Mouse (Mus musculus): Measurements from ENCODE around the gene Micu1.

Micu1 gene

DNA sequence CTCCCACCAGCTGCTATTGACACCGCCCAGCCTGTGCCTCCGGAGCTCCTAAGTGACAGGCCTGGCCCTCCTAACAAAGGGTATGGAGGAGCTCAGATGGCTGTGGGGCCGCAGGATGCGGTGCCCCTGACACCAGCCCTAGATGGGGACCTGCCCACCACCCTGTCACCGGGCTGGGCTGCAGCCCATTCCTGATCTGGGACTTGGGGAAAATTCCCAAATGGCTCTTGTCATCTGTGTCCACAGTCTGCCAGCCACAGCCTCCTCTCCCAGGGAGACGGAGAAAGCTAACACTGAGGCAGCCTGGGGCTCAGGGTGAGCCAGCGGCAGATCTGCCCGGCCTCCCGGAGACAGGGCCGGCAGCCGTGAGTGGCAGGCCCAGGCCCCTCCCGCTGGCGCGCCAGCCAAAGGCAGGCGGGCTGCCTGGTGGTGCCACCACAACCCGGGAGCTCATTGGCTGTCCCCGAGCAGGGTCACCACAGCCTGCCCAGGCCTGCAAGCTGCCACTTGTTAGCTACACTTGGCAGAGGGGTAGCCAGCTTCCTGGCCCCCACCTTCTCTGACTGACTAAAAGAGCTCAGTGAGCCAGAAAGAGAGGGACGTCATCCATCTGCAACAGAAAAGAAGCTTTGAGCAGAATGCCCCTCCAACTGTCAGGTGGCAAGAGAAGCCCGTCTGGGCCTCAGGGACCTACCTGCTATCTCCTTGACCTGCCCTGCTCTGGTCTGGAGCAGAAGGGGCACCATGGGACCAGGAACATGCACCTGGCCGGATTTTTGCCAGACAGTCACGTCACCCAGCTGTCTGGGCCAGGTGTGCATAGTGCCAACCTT is 197.3 kb downstream of the Micu1 start:
- in situ Hi-C loops (cut with MboI, MseI) = loop anchor here (5.0 to 10.0 kb wide), 3 partner anchors 53 to 315 kb away; partner anchors contain the start of genes Anapc16, Ascc1, Chst3 and Ddit4

DNA sequence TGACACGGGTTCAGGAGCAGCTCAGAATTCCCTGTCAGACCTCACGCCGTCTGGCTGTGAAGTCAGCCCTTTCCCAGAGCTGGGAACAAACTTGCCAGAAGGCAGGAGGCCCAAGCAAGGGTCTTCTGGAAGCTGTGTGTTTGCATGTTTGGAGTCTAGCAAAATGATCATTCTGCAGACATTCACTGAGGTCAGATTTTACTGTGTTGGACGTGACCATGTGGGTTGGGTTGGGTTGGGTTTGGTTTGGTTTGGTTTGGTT is 197.8 kb downstream of the Micu1 start:
- in situ Hi-C loops (cut with MboI, MseI) = no loop called here

DNA sequence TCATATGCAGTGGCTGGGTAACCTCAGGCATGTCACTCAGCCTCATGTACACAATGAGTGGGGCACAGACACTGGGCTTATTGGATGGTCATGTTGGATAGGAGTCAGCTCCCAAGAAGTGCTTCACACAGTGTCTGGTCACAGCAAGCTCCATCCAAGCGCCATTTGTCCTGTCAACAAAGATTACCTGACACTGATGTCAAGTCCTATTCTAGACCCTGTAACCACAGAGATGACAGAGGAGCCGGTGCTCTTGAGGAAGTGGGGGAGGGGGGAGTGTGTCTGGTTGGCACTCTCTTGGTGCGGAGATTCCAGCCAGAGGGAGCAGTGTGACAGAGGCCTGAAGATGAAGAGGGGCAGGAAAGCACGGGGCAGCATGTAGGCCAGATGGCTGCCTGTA is 198.7 kb downstream of the Micu1 start:
- in situ Hi-C loops (cut with MboI, MseI) = no loop called here

DNA sequence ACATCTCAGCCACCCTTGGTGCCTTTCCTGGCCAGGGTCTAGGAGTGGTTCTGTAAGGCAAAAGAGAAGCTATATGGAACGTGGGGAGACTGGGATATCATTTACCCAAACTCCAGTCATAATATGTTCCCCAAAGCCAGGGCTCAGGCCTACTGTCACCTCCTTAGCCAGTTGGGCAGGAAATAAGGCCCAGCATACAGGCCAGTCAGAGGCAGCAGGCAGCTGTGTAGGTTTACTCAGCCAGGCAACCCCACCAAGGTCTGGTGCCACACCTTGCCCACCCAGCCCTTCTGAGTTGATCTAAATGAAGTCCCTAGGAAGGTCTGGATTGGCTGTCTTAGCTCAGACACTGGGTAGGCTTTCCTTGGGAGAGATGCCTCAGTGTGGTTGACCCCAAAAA is 199.2 kb downstream of the Micu1 start:
- in situ Hi-C loops (cut with MboI, MseI) = no loop called here

DNA sequence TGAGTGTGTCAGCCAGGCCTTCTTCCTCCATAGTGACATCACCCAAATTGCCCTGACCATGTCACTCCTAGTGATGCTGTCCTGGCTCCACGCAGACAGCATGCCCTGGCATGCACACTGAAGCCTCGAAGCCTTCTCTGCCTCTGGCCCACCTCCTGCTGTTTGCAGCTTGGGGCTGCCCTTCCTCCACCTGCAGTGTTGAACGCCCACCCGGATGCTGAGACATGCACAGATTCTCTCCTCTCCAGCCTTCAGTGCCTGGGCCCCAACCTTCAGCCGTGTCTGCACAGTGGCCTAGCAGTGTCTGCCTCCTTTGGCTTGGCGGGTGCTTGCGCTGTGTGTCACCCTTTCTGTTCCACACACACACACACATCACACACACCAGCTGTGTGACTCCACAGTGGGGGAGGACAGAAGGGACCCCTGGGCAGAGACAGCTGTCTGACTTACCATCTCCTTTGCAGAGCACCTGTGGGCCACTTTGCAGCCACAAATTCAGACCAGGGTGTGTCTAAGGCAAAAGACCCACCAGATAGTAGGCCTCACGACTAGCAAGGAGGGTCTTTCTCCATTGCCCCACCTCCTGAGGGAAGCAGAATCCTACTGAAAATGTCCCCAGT is 199.8 kb downstream of the Micu1 start:
- in situ Hi-C loops (cut with MboI, MseI) = no loop called here

DNA sequence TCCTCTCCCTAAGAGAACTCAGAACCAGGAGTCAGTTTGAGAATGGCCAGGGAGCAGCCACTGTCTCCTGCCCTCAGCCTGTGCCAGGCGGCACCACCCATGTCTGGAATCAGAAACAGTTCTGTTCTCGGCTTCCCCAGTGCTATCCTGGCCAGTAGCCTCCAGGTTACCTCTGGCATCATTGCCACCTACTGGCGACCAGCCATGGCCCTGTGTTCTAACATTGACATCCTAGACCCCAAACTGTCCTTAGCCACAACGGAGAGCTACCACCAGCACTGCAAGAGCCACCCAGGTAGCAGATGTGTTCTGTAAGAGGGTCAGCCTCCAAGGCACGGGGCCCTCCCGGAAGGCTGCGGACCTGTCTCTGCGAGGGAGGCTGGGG is 200.3 kb downstream of the Micu1 start:
- in situ Hi-C loops (cut with MboI, MseI) = no loop called here

DNA sequence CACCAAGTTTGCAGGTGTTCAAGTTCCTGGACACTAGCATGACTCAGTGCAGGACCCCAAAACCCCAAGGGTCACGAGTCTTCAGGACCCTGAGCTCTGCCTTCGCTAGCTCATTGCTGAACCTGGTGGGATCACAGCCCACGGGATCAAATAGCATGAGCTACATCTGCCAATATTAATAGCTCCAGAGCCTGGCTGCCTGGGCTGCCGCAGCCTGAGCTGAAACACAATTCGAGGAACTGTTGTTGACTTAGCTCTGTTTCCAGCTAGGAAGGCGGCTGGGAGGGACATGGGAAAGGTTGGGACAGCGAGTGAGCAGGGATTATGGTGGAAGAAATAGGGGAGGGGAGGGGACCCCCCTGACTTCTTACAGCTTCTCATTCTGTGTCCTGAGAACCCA is 200.9 kb downstream of the Micu1 start:
- in situ Hi-C loops (cut with MboI, MseI) = no loop called here

DNA sequence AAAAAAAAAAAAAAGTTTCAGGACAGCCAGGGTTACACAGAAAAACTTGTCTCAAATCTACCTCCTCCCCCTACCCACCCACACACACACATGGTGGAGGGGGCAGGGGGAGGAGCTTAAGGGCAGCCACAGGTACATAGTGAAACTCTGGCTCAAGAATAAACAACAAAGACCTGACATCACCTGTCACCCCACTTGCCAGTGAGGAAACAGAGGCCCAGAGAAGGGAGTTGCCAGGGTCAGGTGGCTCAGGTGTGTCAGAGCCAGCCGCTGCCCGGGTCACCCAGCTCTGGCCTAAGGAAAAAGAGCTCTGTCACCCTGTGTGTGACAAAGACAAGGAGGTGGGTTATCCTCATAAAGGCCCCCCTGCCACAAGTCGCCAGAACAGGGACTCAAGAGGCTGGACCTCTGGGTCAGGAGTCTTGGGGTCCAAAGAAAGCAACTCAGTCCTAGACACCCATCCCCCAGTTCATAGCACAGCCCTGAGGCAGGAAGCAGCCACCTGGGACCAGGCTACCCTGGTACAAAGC is 204.9 kb downstream of the Micu1 start:
- in situ Hi-C loops (cut with MboI, MseI) = no loop called here

DNA sequence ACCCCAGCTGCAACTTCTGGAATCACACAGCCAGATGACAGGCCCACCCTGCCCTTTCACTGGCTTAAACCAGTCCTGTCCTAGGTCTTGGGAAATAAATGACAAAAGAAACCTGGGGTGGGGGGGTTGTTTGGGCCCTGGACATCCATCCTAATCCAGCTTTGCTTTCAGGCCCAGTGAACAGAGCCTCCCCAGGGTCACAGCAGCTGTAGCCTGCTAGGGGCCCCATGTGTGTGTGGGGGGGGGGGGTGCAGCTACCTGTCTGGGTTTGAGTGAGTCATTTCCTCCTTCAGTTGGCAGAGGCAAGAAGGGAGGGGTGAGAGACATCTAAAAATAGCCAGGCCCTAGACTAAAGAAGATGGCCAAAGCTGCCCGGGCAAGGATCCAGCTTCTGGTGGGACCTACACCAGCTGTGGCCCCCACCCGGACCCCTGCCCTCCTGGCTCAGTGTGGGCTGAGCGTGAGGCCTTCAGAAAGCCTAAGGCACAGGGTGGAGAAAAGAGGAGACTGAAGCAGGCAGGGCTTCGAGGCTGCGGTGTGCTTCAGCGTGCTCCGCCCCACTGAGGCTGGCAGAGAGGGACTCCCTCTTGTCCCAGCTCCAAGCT is 205.5 kb downstream of the Micu1 start:
- in situ Hi-C loops (cut with MboI, MseI) = no loop called here

DNA sequence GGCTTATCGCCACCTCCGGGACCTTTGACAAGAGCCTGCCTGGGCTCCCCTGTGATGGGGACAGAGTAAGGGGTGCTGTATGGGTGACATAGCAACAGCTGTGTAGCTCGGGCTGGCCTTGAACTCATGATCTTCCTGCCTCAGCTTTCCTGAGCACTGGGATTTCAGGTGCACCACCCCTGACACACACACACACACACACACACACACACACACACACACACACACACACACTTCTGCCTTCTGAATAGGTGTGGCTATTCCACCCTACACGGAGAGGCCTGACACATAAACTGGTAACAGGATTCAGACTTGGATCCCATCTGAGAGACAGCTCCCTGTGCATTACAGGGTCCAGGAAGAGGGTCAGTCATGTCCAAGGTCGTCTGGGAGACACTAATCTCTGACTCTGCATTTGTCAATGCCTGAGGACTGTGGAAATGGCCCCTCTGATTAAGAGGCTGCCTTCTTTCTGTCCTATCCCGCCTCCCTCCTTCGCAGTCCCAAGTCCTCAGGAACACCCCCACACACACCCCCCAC is 206.6 kb downstream of the Micu1 start:
- in situ Hi-C loops (cut with MboI, MseI) = no loop called here

DNA sequence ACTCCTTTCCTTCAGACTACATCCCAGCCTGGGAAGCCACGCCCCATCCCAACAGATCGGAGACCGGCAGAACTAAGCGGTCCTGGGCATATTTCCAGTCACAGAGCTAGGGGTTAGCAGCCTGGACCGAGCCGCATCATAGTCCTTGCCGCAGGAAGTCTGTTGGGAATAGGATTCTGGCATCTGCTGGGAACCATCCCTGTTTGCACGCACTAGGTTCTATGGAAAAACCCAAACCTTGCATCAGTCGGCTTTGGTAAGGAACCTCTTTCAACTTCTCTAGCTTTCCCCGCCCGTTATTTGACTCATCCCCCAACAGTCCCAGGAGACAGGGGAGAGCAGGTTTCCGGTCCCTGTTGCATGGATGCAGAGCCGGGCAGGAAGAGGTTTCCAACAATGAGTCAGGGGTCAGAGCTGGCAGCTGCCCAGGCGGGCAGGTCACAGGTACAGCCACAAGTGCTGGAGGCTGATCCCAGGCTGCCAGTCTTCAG is 207.1 kb downstream of the Micu1 start:
- in situ Hi-C loops (cut with MboI, MseI) = no loop called here

DNA sequence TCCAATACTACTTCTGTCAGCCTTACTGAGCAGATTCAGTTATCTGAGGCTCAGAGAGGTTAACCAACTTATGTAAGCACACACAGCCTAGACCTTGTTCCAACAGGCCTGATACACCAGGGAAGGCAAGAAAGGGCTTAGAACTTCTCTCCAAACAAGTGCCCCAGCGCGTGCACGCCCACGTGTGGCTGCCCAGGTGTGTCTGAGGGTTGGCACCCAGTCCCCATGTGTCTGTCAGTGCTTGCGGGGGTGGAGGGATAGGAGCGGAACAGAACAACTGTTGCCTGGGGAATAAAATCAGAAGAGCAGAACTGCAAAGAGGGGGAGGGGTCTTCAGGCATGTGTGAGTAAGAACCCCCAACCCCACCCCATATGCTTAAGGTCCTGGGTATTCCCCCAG is 208.8 kb downstream of the Micu1 start:
- in situ Hi-C loops (cut with MboI, MseI) = no loop called here

DNA sequence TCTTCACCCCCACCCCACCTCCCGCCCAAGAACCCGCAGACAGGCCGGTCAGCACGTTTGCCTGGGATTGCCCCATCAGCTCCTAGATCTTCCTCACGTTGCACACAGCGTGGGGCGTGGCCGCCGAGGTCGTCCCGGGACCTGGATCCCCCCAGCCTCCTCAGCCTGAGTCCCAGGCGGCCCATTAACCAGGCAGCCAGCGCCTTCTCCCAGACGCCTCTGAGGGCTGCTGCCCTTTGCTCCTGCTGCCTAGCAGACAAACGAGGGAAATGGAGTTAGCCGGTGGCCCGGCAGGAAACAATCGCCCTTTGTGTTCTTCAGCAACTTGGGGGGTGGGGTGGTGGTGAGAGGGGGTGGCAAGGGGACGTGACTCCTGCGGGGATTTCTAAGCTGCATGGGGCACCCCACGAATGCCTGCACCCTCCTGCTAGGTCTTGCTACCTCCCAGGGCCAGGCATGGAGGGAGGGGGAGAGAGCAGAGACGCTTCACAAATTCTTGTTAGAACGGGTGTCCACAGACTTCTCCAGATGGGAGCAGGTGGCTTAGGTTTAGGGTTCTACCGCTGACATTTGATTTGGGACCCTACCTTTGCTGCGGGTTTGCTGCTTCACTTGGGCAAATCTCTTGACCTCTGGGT is 209.4 kb downstream of the Micu1 start:
- in situ Hi-C loops (cut with MboI, MseI) = no loop called here

All from T-helper 1 cell (primary cell).